Mouse (Mus musculus) midbrain, embryonic 14.5 days (tissue): ENCODE measurements around the gene Cbfa2t2. TPM values are rescaled to one million over a fixed set of nuclear protein-coding genes. Genes with fewer than 3 reads are reported as not detected.

Experiments
- ATAC-seq: fragments of 200-750 bp; cut with Nextera tagmentation; 2 replicates; pipeline ENCODE4 v1.8.0; 2017; ENCODE audit warnings: moderate number of reproducible peaks, moderate library complexity; ENCODE audit not compliant: low FRiP score, low TSS enrichment
- DNase-seq: peaks from one replicate; pipeline ENCODE4 v3.0.0-alpha.2; 2015
- H3K27ac ChIP-seq: fragments of 300-500 bp; sonication (generic); replicated peaks from 2 replicates; pipeline ENCODE4 v1.5.1; 2014; ENCODE audit warnings: mild to moderate bottlenecking, low read depth, low read length, moderate library complexity
- H3K27me3 ChIP-seq: fragments of 300-500 bp; sonication (generic); 2 replicates; pipeline ENCODE4 v1.6.1; 2014; ENCODE audit warnings: low read length, control low read depth, mixed read lengths; ENCODE audit not compliant: control insufficient read depth, insufficient read depth
- H3K36me3 ChIP-seq: fragments of 300-500 bp; sonication (generic); 2 replicates; pipeline ENCODE4 v1.6.1; 2014; ENCODE audit warnings: low read length, control low read depth; ENCODE audit not compliant: control insufficient read depth, insufficient read depth
- H3K4me1 ChIP-seq: fragments of 300-500 bp; sonication (generic); 2 replicates; pipeline ENCODE4 v1.6.1; 2014; ENCODE audit warnings: mild to moderate bottlenecking, antibody characterized with exemption, low read length, control low read depth; ENCODE audit not compliant: control insufficient read depth, insufficient read depth
- H3K4me2 ChIP-seq: fragments of 300-500 bp; sonication (generic); 2 replicates; pipeline ENCODE4 v1.6.1; 2014; ENCODE audit warnings: mild to moderate bottlenecking, low read length, moderate library complexity
- H3K4me3 ChIP-seq: fragments of 300-500 bp; sonication (generic); replicated peaks from 2 replicates; pipeline ENCODE4 v1.5.1; 2014; ENCODE audit warnings: low read depth, low read length
- H3K9ac ChIP-seq: fragments of 300-500 bp; sonication (generic); replicated peaks from 2 replicates; pipeline ENCODE4 v1.6.1; 2014; ENCODE audit warnings: mild to moderate bottlenecking, low read length, moderate library complexity
- H3K9me3 ChIP-seq: fragments of 300-500 bp; sonication (generic); 2 replicates; pipeline ENCODE4 v1.6.1; 2016; ENCODE audit warnings: low read length, control low read depth, mixed read lengths; ENCODE audit not compliant: control insufficient read depth
- WGBS: fragments of 180-500 bp; shearing (Covaris S2); extraction: QIAGEN DNeasy Blood & Tissue Kit; methylation state at CpG from one replicate; pipeline ENCODE4 v1.1.7; 2014; 5-methylcytosine and 5-hydroxymethylcytosine counted together
- polyA plus RNA-seq: library from polyadenylated mRNA; unstranded; fragments of >200 nt; fragmentation: Nextera tagmentation; extraction: Ambion mirVana; gene quantifications from 2 replicates; pipeline ENCODE4 v1.2.1, GENCODE M21; 2014

Cbfa2t2 gene
- polyA plus RNA-seq, 1 experiment from 2014 or later: 65.6 TPM

- no peak overlapping the region for H3K9ac ChIP-seq
- ATAC-seq (no peak), DNase-seq (no peak)
- H3K4me3 ChIP-seq: no peak overlapping the region
- no peaks in the 10 kb centered on the region for H3K36me3 ChIP-seq
- 0 out of 2 replicates have a peak, but pooled peaks cover 4% of the 10 kb centered on the region for H3K4me1 ChIP-seq
- H3K27ac ChIP-seq: no peak overlapping the region
- H3K27me3 ChIP-seq: no peaks in the 10 kb centered on the region
- H3K9me3 ChIP-seq: no peaks in the 10 kb centered on the region
- 74% methylated on average over 1 of the region's 1 CpGs for WGBS
- no peak overlapping the region for H3K4me2 ChIP-seq
Observed at GRCm38 (mm10) chr2:154454099-154454498, 17.8 kb downstream of the Cbfa2t2 start.

- peaks cover 4% of the 10 kb centered on the region; the same call in 1 of the 2 replicates for H3K4me1 ChIP-seq
- H3K36me3 ChIP-seq: no peaks in the 10 kb centered on the region
- H3K9me3 ChIP-seq: no peaks in the 10 kb centered on the region
- H3K4me2 ChIP-seq: no peak overlapping the region
- 40% methylated on average over 3 of the region's 3 CpGs for WGBS
- DNase-seq: no peak
- no peak overlapping the region for H3K9ac ChIP-seq
- ATAC-seq: no peak
- H3K27me3 ChIP-seq: no peaks in the 10 kb centered on the region
- H3K27ac ChIP-seq: no peak overlapping the region
- no peak overlapping the region for H3K4me3 ChIP-seq
Observed at GRCm38 (mm10) chr2:154454605-154455004, 18.3 kb downstream of the Cbfa2t2 start.

- H3K4me1 ChIP-seq: peaks cover 4% of the 10 kb centered on the region; the same call in 1 of the 2 replicates
- no peak overlapping the region for H3K4me2 ChIP-seq
- DNase-seq (peak; percentile 32), ATAC-seq (no peak)
- H3K9me3 ChIP-seq: no peaks in the 10 kb centered on the region
- H3K4me3 ChIP-seq: no peak overlapping the region
- H3K36me3 ChIP-seq: no peaks in the 10 kb centered on the region
- WGBS: 74% methylated on average over 5 of the region's 5 CpGs
- H3K9ac ChIP-seq: no peak overlapping the region
- no peaks in the 10 kb centered on the region for H3K27me3 ChIP-seq
- peak overlapping the region; percentile 20 for H3K27ac ChIP-seq
Observed at GRCm38 (mm10) chr2:154455776-154456175, 19.5 kb downstream of the Cbfa2t2 start.

GRCm38 (mm10) chr2:154456621-154457020, 20.3 kb downstream of the Cbfa2t2 start:
- Histone ChIP-seq H3K4me3 (no peak overlapping the region), H3K9ac (no peak overlapping the region), H3K4me1 (peaks cover 4% of the 10 kb centered on the region; the same call in 1 of the 2 replicates), H3K36me3 (no peaks in the 10 kb centered on the region), H3K4me2 (no peak overlapping the region), H3K27me3 (no peaks in the 10 kb centered on the region), H3K9me3 (no peaks in the 10 kb centered on the region), H3K27ac (no peak overlapping the region)
- ATAC-seq: no peak
- DNase-seq: no peak

GRCm38 (mm10) chr2:154459262-154459661, 23.0 kb downstream of the Cbfa2t2 start:
- WGBS: 75% methylated on average over 2 of the region's 2 CpGs
- ATAC-seq: no peak
- Histone ChIP-seq H3K9ac (no peak overlapping the region), H3K4me3 (no peak overlapping the region), H3K27ac (no peak overlapping the region), H3K36me3 (no peaks in the 10 kb centered on the region), H3K27me3 (no peaks in the 10 kb centered on the region), H3K9me3 (no peaks in the 10 kb centered on the region), H3K4me2 (no peak overlapping the region), H3K4me1 (peaks cover 4% of the 10 kb centered on the region; the same call in 1 of the 2 replicates)
- DNase-seq: no peak

GRCm38 (mm10) chr2:154459851-154460250, 23.6 kb downstream of the Cbfa2t2 start:
- 26% methylated on average over 4 of the region's 4 CpGs for WGBS
- Histone ChIP-seq H3K27me3 (no peaks in the 10 kb centered on the region), H3K27ac (peak overlapping the region; percentile 52; the same call in 1 of the 2 replicates), H3K4me1 (peaks cover 4% of the 10 kb centered on the region; the same call in 1 of the 2 replicates), H3K36me3 (no peaks in the 10 kb centered on the region), H3K9ac (no peak overlapping the region), H3K4me3 (no peak overlapping the region), H3K4me2 (no peak overlapping the region), H3K9me3 (no peaks in the 10 kb centered on the region)
- DNase-seq (peak; percentile 73), ATAC-seq (no peak)

- H3K9me3 ChIP-seq: no peaks in the 10 kb centered on the region
Observed at GRCm38 (mm10) chr2:154463621-154464198, 27.4 kb downstream of the Cbfa2t2 start.

GRCm38 (mm10) chr2:154465914-154466335, 29.6 kb downstream of the Cbfa2t2 start:
- peak overlapping the region; percentile 20; the same call in 1 of the 2 replicates for H3K27ac ChIP-seq
- DNase-seq: peak; percentile 63

More at GRCm38 (mm10) chr2:154463621-154464198, 27.4 kb downstream of the Cbfa2t2 start:
- Histone ChIP-seq H3K27ac (no peak overlapping the region), H3K27me3 (no peaks in the 10 kb centered on the region), H3K4me3 (no peak overlapping the region), H3K36me3 (no peaks in the 10 kb centered on the region), H3K4me1 (peaks cover 8% of the 10 kb centered on the region), H3K9ac (no peak overlapping the region), H3K4me2 (no peak overlapping the region)
- WGBS: 93% methylated on average over 11 of the region's 11 CpGs
- DNase-seq: no peak
- ATAC-seq: no peak

GRCm38 (mm10) chr2:154467139-154467538, 30.9 kb downstream of the Cbfa2t2 start:
- DNase-seq: no peak
- Histone ChIP-seq H3K9me3 (no peaks in the 10 kb centered on the region), H3K4me1 (peaks cover 8% of the 10 kb centered on the region; the same call in 1 of the 2 replicates), H3K4me2 (no peak overlapping the region), H3K9ac (no peak overlapping the region), H3K4me3 (no peak overlapping the region), H3K27ac (no peak overlapping the region), H3K27me3 (no peaks in the 10 kb centered on the region), H3K36me3 (no peaks in the 10 kb centered on the region)
- WGBS: 90% methylated on average over 5 of the region's 5 CpGs
- no peak for ATAC-seq

More at GRCm38 (mm10) chr2:154465914-154466335, 29.6 kb downstream of the Cbfa2t2 start:
- no peak overlapping the region for H3K9ac ChIP-seq
- ATAC-seq: peak; percentile 76; the same call in 1 of the 2 replicates
- H3K27me3 ChIP-seq: no peaks in the 10 kb centered on the region
- WGBS: 26% methylated on average over 1 of the region's 1 CpGs
- H3K4me3 ChIP-seq: no peak overlapping the region
- no peak overlapping the region for H3K4me2 ChIP-seq
- no peaks in the 10 kb centered on the region for H3K9me3 ChIP-seq
- peaks cover 8% of the 10 kb centered on the region; the same call in 1 of the 2 replicates for H3K4me1 ChIP-seq
- H3K36me3 ChIP-seq: no peaks in the 10 kb centered on the region
